Comparison of ENCODE assay signal across 20 mouse cellular contexts in genomic region chr17:44569020-44569621, GRCm38 (mm10).
DNase-seq lines count a peak whose midpoint lies in the region; ATAC-seq lines count a peak whose summit lies in the region.
"Had no signal": no experiment of that assay in that cellular context is flagged by ENCODE, and none has a peak within 500 bp of the region (broad histone marks: within the 10 kb centered on the region; RNA-seq: fewer than 3 reads in every experiment).

No protein-coding gene starts in this region.

- ATAC-seq in activated CD4-positive, CD25-positive, alpha-beta regulatory T cell, adult 4 months = peak; percentile 76
- ATAC-seq in megakaryocyte-erythroid progenitor cell, adult 5-6 weeks (replicated peaks; ENCODE audit: low FRiP score, low TSS enrichment, poor library complexity, severe bottlenecking) = peak; percentile 55; the same call in 1 of the 2 replicates
- no peak for ATAC-seq in frontal cortex, adult (ENCODE audit: low TSS enrichment)
- ATAC-seq: hindbrain, embryonic 16.5 days; intestine, postnatal 0 days had no signal

- peak; percentile 6 for DNase-seq in thymus, postnatal 25 days
- no peak for DNase-seq in thymus, postnatal 0 days (ENCODE audit: low spot score)
- no peak for DNase-seq in kidney, adult 18-20 months
- no peak for DNase-seq in retina, embryonic 14.5 days (ENCODE audit: low spot score)
- DNase-seq: cerebellum, adult 11-12 months; cerebellum, postnatal 10 days; gastrocnemius, postnatal 14 days; heart, adult 11 months; kidney, postnatal 4 days; liver, embryonic 13.5 days; lung, adult 2 months; lung, postnatal 14 days; retina, postnatal 1 day; right cerebral cortex, postnatal 25 days; thymus, adult 18-20 months had no signal
